14 mouse cellular contexts compared by ENCODE assay signal in genomic region chr2:128367266-128368150, GRCm38 (mm10).
DNase-seq lines count a peak whose midpoint lies in the region; ATAC-seq lines count a peak whose summit lies in the region.
"Had no signal": no experiment of that assay in that cellular context is flagged by ENCODE, and none has a peak within 500 bp of the region (broad histone marks: within the 10 kb centered on the region; RNA-seq: fewer than 3 reads in every experiment).

No protein-coding gene starts in this region.

- peak; percentile 38; the same call in 1 of the 2 replicates for ATAC-seq in frontal cortex, adult (ENCODE audit: low TSS enrichment)
- ATAC-seq in megakaryocyte progenitor cell, adult 5-6 weeks (replicated peaks; ENCODE audit: poor library complexity), result no peak
- ATAC-seq: intestine, postnatal 0 days; liver, embryonic 12.5 days had no signal

- no peak for DNase-seq in frontal cortex, postnatal 36 days (ENCODE audit: low spot score in 2 of 2)
- peak; percentile 17 for DNase-seq in testis, postnatal 14 days (ENCODE audit: low spot score)
- no peak for DNase-seq in testis, postnatal 10 days (ENCODE audit: low spot score)
- peak; percentile 45 for DNase-seq in cerebellum, adult 9-11 months
- no peak for DNase-seq in thymus, postnatal 0 days (ENCODE audit: low spot score)
- DNase-seq in retina, postnatal 1 day, result no peak
- DNase-seq: heart, adult 18-20 months; heart, postnatal 14 days; lung, postnatal 14 days; thymus, postnatal 25 days had no signal

Comparison
In these comparisons a context has a peak if more than half of its experiments do, and no peak if none do; other contexts are left out.
1. DNase-seq: peak in testis, postnatal 14 days (single experiment) and cerebellum, adult 9-11 months (single experiment); none in frontal cortex, postnatal 36 days (0 of 2), testis, postnatal 10 days (single experiment), thymus, postnatal 0 days (single experiment) and retina, postnatal 1 day (single experiment).